Mouse (Mus musculus): ENCODE measurements at regions not wholly inside any gene's neighbourhood (a gene's known extent, or its start where the extent isn't known, plus 50 kb on each side); places are given as distances from the start of the nearest gene placed in this dataset.

DNA sequence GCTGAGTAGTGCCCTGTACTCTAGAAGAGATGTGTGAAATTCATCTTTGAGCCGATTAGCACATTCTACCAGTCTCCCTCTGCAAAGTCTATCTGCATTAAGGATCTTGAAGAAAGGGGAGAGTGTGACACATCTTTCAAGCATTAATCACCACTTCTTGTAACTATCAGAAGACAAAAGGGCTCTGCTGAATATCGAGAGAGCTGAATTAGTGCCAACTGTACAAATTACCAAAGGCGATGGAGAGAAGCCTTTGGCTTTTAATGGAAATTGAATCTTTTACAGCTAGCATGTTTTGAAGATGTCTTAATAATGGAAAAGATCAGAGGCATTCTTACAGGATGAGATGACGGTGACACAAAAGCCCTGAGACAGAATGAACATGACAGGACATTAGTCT, 97.2 kb upstream of the Pam start:
- no peak for DNase-seq

- peak; percentile 91 for DNase-seq
Observed at GRCm38 (mm10) chr1:98192044-98192484, 96.6 kb upstream of the Pam start.

DNA sequence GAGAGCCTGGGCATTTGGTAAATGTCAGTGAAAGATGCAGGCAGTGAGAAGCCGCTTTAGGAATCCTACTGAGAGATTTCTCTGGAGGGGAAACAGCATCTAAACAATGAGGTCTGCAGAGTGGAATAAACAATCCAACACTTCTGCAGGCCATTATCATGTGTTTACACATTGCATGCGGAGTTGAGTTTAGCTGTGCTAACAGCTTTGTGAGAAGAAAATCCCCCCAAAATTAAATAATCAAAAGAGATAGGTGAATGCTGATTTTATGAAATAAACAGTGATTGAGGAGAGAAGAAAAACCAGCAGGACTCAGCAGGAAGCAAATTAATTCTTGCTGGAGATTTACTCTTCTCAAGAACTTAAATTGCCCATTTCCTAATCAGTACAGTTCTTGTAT, 95.9 kb upstream of the Pam start:
- DNase-seq, result no peak

DNA sequence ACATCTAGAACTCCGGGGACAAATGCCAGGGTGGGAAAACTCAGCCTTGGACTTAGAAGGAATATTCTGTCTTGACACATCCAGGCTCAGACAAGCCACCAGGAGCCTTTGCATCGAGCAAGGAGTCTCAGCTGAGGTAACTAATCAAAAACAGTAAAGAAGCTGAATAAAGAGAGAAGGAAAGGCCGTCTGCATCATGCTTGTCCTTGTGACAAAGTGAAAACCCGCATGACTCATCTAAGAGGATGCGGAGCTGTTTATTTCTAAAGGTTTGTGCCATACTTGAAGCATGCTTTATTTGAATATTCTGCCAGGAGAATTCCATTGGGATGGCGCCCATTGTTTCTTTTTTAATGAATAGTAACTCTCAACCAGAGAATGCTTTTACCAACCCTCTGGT, 95.3 kb upstream of the Pam start:
- DNase-seq, result no peak

DNA sequence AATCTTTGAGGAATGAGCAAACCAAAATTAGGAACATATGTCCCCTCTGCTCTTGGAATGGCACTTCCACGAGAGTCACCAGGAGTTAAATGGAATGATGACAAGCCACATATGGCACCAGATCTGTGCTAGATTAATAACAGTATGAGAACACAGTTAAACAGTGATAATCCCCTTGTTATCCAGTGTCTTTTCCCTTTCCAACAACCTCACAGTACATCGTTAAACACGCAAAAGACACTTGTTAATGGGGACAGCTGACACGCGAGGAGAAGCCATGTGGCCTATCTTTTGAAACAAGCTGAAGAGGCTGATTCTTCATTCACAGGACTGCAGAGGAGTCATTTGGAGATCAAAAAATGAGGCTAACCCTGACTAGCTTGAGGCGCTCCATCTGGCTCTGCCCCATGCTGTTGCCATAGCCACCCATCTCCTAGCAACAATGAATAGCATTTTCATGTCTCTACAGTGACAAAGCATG, 94.6 kb upstream of the Pam start:
- DNase-seq, result peak; percentile 87

GRCm38 (mm10) chr1:98180372-98180771, 84.9 kb upstream of the Pam start:
- DNase-seq, result no peak

DNA sequence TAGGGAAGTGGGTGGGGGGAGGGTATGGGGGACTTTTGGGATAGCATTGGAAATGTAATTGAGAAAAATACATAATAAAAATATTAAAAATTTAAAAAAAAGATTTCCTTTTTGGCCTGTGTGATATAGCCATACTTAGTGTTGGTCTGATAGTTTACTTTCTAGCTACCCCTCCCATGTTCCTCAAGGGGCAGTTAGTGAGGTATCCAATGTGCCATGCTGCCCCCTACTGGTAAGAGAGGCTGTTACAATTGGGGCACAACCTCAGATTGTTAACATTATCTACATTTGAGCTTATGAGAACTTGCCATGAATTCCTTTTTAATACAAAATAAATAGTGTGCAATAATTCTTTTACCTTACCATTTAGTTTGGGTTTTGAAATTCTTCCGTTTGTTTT, 83.6 kb upstream of the Pam start:
- no peak for DNase-seq

GRCm38 (mm10) chr1:98174811-98175132, 79.3 kb upstream of the Pam start:
- no peak for DNase-seq

DNA sequence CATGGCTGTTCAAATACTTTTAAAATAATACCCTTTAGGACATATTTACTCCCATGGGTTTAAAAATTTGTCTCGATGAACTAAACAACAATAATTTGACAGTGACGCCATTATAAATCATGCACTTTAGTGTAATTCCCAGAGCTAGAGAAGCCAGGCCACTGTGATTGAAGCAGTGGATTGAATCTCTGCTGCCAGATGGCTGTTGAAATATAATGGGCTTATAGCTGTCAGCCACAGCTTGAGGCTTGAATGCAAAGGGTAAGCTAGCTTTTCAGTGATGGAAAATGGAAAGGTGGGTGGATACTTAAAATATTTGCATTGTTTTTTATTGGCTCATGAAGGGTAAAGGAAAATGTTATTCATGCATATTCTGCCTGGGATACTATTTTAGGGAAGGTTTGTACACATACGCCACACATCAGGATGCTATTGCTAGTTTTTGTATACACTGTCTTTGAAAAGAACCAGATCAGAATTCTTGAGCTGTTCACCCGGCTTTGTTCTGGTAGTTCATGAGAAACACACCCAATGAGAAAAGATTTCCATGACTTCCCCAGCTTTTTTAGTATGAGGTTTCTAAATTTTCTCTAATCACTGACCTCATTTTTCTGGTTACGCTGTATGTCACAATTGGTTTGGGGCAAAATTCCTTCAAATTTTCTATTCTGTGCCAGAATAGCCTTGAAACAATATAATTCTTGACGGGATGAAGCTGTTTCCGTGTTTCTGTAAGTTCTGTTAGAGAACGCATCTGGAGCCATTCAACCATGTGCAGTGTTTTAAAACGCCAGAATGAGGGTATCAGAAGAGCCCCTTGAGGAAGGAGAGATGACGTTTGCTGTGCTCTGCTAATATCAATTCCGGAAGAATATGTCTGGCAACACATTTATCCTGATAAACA, 78.7 kb upstream of the Pam start:
- no peak for DNase-seq

DNA sequence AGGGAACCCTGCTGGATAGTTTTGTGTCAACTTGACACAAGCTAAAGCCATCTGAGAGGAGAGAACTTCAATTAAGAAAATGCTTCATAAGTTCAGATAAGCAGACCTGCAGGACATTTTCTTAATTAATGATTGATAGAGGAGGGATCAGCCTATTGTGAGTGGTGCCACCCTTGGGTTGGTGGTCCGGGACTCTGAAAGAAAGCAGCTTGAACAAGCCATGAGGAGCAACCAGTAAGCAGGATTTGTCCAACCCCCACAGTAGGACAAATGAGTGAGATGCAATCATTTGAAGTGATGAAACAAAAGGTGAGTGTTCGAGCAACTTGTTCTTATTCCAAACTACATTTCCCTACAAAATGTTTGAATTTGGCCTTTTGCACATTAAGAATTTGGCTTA, 78.0 kb upstream of the Pam start:
- DNase-seq, result no peak

DNA sequence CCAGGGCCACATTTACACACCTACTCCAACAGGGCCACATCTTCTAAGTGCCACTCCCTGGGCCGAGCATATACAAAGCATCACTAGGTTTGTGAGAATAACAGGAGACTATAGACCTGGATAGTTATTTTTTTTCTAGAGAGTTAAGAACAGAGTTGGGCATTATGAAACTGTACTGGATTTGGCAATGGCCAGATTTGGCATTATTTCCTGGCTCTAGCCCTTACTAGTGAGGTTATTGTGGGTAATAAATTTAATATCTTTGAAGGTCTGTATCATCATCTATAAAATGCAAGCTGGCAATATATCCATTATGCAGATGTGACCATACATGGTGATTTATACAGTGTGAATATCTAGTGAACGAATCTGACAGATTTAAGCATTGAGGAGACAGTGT, 75.8 kb upstream of the Pam start:
- no peak for DNase-seq

GRCm38 (mm10) chr1:98169352-98169751, 73.9 kb upstream of the Pam start:
- DNase-seq, result no peak

GRCm38 (mm10) chr1:98167800-98168199, 72.4 kb upstream of the Pam start:
- DNase-seq, result no peak

DNA sequence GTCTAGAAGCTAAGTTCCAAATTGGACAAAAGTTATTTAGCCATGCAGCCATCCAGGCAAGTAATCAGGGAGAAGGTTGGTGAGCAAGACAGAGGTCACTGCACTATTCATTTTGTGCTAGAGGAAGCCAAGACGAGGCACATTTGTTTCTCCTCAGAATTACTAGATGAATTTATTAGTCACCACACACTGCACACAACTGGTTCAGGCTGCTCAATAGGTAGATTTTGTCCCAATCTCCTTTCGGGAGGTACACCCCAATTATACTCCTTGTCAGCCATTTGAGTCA, 67.1 kb upstream of the Pam start:
- no peak for DNase-seq

DNA sequence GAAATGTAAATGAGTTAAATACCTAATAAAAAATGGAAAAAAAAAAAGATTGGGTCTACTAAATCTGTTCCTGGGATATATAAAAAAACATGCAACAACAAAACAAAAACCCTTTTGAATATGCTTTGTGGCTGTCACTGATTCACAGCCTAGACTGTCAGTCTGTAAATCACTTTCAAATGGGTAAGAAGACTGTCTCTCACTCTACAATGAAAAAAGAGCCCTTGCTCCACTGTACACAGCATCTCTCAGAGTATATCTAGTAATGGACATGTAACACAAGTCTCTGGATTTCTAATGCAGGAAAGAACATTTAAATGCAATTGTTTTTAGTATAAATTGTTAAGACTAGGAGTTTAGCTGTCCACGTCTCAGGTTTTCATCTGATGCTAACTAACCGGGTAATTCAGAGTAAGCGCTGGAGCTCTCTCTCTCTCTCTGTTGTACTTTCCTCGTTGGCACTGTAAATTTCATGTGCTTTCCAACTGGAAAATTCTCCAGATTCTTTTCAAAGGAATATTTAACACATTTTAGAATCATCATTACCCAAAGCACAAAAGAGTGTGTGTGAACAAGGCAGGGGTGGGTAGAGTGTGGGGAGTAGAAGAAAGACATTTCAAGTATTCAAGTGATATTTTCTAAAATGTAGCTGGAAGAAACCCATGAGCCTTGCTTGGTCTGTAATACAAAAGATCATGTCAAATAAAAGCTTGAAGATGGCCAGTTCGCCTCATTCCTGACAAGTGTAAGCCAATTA, 66.6 kb upstream of the Pam start:
- no peak for DNase-seq

- DNase-seq, result no peak
Observed at GRCm38 (mm10) chr1:98158969-98159368, 63.5 kb upstream of the Pam start.

GRCm38 (mm10) chr1:98147361-98147760, 51.9 kb upstream of the Pam start:
- DNase-seq, result no peak

All from layer of hippocampus, adult 9-11 months (tissue).